Mouse (Mus musculus) stomach, adult 2 months (tissue): ENCODE data around the gene Pkdrej. TPM values are rescaled to one million over a fixed set of nuclear protein-coding genes. Genes with fewer than 3 reads are reported as not detected.

Experiments
- polyA plus RNA-seq: library from polyadenylated mRNA; depleted of rRNA; stranded (reverse); fragments of >200 nt; gene quantifications from 2 replicates; pipeline ENCODE4 v1.2.3, GENCODE M21; 2012; rRNA removed

The Pkdrej gene
- polyA plus RNA-seq, result 0.06 and 0.11 TPM in 2 replicates

DNA sequence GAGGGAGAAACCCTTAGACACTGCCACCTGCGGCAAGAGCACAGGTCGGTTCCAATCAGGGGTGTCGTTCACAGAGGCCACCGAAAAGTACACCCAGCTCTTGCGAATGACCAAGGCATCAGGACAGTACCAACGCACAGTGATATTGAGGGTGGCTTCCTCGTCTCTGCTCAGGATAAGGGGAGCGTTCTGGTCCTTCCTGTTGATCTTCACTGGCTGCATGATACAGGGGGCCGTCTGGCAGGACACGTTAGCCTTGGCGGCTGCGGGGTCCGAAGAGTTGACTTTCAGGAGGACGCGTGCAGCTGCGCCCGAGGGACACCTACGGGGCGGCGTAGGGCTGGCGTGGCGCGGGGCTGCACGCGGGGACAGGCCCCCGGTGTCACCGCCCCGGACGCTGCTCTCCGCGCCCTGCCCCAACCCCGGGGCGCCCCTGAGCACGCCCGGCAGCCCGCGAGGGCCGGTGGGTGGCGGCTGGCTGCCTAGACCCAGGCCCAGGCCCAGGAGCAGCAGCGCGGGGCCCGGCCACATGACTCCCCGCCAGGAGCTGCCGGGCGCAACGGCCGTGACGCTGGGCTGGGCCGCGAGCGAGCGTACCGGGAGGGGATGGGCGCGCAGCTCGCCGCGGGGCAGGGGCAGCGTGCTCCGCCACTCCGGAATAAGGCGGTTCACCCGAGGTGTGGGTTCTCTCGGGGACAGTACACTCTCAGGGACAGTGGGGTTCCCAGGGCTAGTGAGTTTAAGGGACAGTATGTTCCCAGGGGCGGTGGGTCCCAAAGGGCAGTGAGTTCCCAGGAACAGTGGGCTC, at the start of gene Pkdrej:
Pkdrej (minus strand) TSS at position 532 of the 808 bp plus-strand sequence.

DNA sequence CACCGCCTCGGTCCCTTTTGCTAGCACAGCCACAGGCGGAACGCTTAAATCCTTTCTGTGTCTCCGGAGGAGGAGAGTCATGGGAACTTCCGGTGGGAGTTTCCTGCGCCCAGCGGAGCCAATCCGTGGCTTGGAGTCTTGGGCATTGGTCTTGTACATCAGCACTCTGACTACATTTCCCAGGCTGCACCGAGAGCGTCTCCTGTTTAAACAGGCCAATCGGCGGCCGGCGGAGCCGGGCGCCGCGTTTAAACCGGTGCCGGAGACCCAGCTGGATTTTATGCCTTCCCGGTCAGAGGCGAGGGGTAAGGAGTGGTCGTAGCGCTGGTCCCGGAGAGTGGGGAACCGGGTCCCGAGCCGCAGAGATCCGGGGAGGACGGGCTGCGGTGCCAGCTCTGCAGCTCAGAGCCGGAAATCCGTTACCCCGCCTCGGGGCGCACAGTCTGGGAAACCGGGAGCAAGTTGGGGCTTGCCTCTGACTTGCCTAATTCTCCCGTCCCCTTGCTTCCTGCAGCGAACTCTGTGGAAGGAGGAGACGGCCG, 38.0 kb upstream of the Pkdrej start, which contains the start of gene Gtse1:
Gtse1 (plus strand) TSS at position 256 of the 542 bp plus-strand sequence.

GRCm38 (mm10) chr15:85831954-85832590, 10.5 kb upstream of the Pkdrej start, which contains the start of gene Ttc38:
Gene Ttc38, plus strand, starts transcription at chr15:85832306.

GRCm38 (mm10) chr15:85811535-85812277, 9.8 kb downstream of the Pkdrej start, which contains the start of gene Cdpf1:
Gene Cdpf1, minus strand, starts transcription at chr15:85811697.

Other genes starting within 250 kb of the Pkdrej start
- 8.5 and 18.0 TPM in 2 replicates for gene Wnt7b, start 239.3 kb downstream of the Pkdrej start, polyA plus RNA-seq
- gene Ppara, start 86.8 kb downstream of the Pkdrej start, polyA plus RNA-seq, result 1.5 and 1.9 TPM in 2 replicates
- 27.8 and 29.9 TPM in 2 replicates for gene Cdpf1, start 10.0 kb downstream of the Pkdrej start, polyA plus RNA-seq
- 4.9 and 5.9 TPM in 2 replicates for gene Ttc38, start 10.6 kb upstream of the Pkdrej start, polyA plus RNA-seq
- 4.3 and 5.2 TPM in 2 replicates for gene Gtse1, start 38.0 kb upstream of the Pkdrej start, polyA plus RNA-seq
- gene Trmu, start 57.6 kb upstream of the Pkdrej start, polyA plus RNA-seq, result 8.7 and 9.4 TPM in 2 replicates
- gene Celsr1, start 212.0 kb upstream of the Pkdrej start, polyA plus RNA-seq, result 8.3 and 10.3 TPM in 2 replicates
- gene Gramd4, start 236.0 kb upstream of the Pkdrej start, polyA plus RNA-seq, result 21.1 and 28.4 TPM in 2 replicates